Mouse (Mus musculus) G1E (cell line): ENCODE results near the gene Gm17657. TPM values are rescaled to one million over a fixed set of nuclear protein-coding genes. Genes with fewer than 3 reads are reported as not detected.

ENCODE experiments used
- ATAC-seq: 2 replicates; pipeline ENCODE4 v1.8.0; 2016; ENCODE audit warnings: mild to moderate bottlenecking; ENCODE audit not compliant: insufficient number of reproducible peaks, poor library complexity, low FRiP score, severe bottlenecking; ENCODE audit errors: extremely low read depth
- DNase-seq: peaks from one replicate; pipeline ENCODE4 v3.0.0; 2012; ENCODE audit warnings: low spot score
- H3K27me3 ChIP-seq: 2 replicates; pipeline ENCODE4 v1.6.1; 2012; ENCODE audit warnings: mild to moderate bottlenecking, low read length, inconsistent platforms; ENCODE audit not compliant: insufficient read depth
- H3K36me3 ChIP-seq: replicated peaks from 2 replicates; pipeline ENCODE3; 2012; ENCODE audit warnings: mild to moderate bottlenecking, inconsistent platforms
- H3K4me1 ChIP-seq: 2 replicates; pipeline ENCODE4 v1.6.1; 2012; ENCODE audit warnings: low read depth, low read length, inconsistent platforms, mixed read lengths; ENCODE audit not compliant: insufficient read depth
- H3K4me3 ChIP-seq: 2 replicates; pipeline ENCODE4 v1.5.1; 2012; ENCODE audit warnings: low read depth, mild to moderate bottlenecking, inconsistent platforms, low read length, moderate library complexity, mixed read lengths
- H3K9me3 ChIP-seq: replicated peaks from 2 replicates; pipeline ENCODE4 v1.6.1; 2012; ENCODE audit warnings: inconsistent platforms
- CTCF ChIP-seq: IDR thresholded peaks from 2 replicates; pipeline ENCODE4 v1.5.1; 2012; ENCODE audit warnings: low read depth, low read length, inconsistent platforms, mixed read lengths
- GATA1 ChIP-seq: IDR thresholded peaks from 2 replicates; pipeline ENCODE4 v1.6.1; 2012; ENCODE audit warnings: borderline replicate concordance, low read length, inconsistent platforms, mixed read lengths
- GATA2 ChIP-seq: IDR thresholded peaks from 2 replicates; pipeline ENCODE4 v1.6.1; 2012; ENCODE audit warnings: low read depth, low read length, inconsistent platforms, borderline replicate concordance
- POLR2AphosphoS5 ChIP-seq: IDR thresholded peaks from 2 replicates; pipeline ENCODE4 v1.6.1; 2012; ENCODE audit warnings: low read depth, low read length, inconsistent platforms; ENCODE audit not compliant: insufficient replicate concordance
- TAL1 ChIP-seq: conservative IDR thresholded peaks from 2 replicates; pipeline ENCODE4 v1.6.1; 2012; ENCODE audit warnings: low read depth, low read length, inconsistent platforms, mixed read lengths
- polyA plus RNA-seq: library from polyadenylated mRNA; stranded (reverse); fragments of >175 nt; gene quantifications from 2 replicates; pipeline ENCODE4 v1.2.3, GENCODE M21; 2012
- total RNA-seq, 2 experiments: library from RNA; stranded (forward) in 1 of 2; stranded (reverse) in 1 of 2; fragments of 200-1000 nt in 1 of 2; fragments of >200 nt in 1 of 2; fragmentation: Nextera tagmentation in 1 of 2; gene quantifications; 2 replicates each; pipeline ENCODE4 v1.2.3; 2014 to 2017

The Gm17657 gene
- total and polyA plus RNA-seq, 3 experiments: 0.11 TPM; not detected in 2

DNA sequence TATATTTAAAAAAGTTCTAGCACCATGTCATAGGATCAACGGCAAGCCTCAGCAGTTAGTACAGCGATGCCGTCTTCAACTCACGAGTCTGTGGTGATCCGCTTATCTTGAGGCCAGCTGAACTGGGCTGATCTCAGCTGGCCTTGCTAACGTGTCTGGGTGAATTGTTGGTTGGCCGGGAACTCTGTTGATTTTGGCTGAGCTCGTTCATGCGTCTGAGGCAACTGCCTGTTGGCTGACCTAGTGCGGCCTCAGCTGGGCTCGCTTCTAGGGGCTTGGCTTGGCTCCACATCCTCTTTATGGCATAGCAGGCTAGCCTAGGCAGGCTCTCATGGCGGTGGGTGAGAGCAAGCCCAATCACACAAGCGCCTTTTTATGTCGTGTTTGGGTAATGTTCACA, 8.0 kb downstream of the Gm17657 start:
- H3K4me3 ChIP-seq: no peak overlapping the region
- peaks cover 21% of the 10 kb centered on the region for H3K27me3 ChIP-seq
- H3K4me1 ChIP-seq: no peaks in the 10 kb centered on the region
- no peaks in the 10 kb centered on the region for H3K36me3 ChIP-seq
- no peak for DNase-seq
- TF ChIP-seq GATA1 (no peak), GATA2 (no peak), CTCF (no peak), POLR2AphosphoS5 (no peak), TAL1 (no peak)
- ATAC-seq: no peak
- 0 out of 2 replicates have a peak, but pooled peaks cover 4% of the 10 kb centered on the region for H3K9me3 ChIP-seq

DNA sequence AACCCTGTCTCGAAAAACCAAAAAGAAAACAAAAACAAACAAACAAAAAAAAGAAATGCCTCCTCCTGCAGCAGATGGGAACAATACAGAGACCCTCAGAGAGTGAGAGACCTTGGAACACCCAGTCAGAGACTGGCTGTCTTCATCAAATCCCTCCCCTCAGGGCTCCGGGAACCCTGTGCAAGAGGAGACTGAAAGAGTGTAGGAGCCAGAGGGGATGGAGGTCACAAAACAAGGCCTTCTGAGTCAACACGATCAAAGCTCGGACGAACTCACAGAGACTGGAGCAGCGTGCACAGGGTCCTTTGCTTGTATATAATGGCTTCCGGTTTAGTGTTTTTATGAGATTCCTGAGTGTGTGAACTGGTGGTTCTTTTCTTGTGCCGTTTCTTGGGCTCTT, 9.0 kb downstream of the Gm17657 start:
- no peak for DNase-seq
- no peak for TF ChIP-seq GATA2
- TF ChIP-seq POLR2AphosphoS5: no peak
- no peak for TF ChIP-seq TAL1
- no peak for TF ChIP-seq GATA1
- no peak for TF ChIP-seq CTCF
- Histone ChIP-seq H3K36me3 (no peaks in the 10 kb centered on the region), H3K4me1 (no peaks in the 10 kb centered on the region), H3K4me3 (no peak overlapping the region), H3K27me3 (peaks cover 22% of the 10 kb centered on the region), H3K9me3 (no peaks in the 10 kb centered on the region)
- no peak for ATAC-seq

DNA sequence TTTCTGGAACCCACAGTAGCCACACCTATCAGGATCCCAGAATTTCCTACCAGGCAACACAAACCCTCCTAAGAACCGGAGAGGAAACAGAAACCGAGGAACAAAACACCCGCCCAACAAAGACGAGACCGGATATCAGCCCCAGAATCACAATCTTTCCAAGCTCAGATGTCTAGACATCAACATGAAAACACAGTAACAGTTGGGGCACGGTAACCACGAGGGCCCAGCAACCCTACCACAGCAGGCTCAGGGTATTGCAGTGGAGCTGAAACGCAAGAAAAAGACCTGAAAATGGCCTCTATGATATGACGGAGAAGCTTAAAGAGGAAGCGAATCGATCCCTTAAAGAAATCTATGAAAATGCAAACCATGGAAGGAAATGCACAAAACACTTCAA, 15.6 kb downstream of the Gm17657 start:
- no peak for ATAC-seq

DNA sequence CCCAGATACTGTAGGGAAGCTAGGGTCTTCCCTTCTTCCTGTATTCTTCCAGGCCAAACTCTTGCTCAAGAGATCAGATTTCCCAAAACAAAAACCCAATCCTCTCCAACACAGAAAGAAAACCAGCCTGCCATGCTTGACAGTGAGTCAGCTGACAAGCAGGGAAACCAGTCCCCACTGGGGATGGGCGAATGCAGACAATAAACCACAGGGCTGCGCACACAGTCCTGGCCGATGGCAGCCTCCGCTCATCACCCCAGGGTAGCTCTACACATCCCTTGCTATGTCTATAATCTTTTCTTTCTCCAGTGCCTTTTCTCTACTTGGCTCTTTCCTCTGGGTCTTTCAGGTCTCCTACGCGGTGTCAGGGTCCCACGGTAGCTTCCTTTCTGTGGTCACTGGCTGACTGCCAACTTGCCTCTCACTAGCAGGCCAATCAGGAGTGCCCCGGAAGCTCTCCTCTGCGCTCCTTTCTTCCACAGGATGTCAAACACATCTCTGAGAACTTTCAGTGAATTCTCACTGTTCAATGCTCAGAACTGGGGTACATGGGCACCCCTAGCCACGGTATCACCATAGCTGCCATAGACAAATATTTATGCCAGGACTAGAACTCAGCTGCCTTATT, 17.6 kb downstream of the Gm17657 start:
- Histone ChIP-seq H3K4me1 (no peaks in the 10 kb centered on the region; the same call in none of the 2 replicates), H3K27me3 (peaks cover 14% of the 10 kb centered on the region), H3K36me3 (no peaks in the 10 kb centered on the region), H3K4me3 (no peak overlapping the region), H3K9me3 (peaks cover 4% of the 10 kb centered on the region; the same call in 1 of the 2 replicates)
- TF ChIP-seq GATA1 (no peak), GATA2 (no peak), POLR2AphosphoS5 (no peak), TAL1 (no peak), CTCF (no peak)
- DNase-seq (no peak), ATAC-seq (no peak)

More for the DNA sequence above, 15.6 kb downstream of the Gm17657 start:
- no peaks in the 10 kb centered on the region for H3K36me3 ChIP-seq
- H3K4me1 ChIP-seq: no peaks in the 10 kb centered on the region; the same call in 1 of the 2 replicates
- no peak for DNase-seq
- H3K27me3 ChIP-seq: peaks cover 22% of the 10 kb centered on the region
- no peak overlapping the region for H3K4me3 ChIP-seq
- peaks cover 4% of the 10 kb centered on the region; the same call in 1 of the 2 replicates for H3K9me3 ChIP-seq
- TF ChIP-seq POLR2AphosphoS5: no peak

DNA sequence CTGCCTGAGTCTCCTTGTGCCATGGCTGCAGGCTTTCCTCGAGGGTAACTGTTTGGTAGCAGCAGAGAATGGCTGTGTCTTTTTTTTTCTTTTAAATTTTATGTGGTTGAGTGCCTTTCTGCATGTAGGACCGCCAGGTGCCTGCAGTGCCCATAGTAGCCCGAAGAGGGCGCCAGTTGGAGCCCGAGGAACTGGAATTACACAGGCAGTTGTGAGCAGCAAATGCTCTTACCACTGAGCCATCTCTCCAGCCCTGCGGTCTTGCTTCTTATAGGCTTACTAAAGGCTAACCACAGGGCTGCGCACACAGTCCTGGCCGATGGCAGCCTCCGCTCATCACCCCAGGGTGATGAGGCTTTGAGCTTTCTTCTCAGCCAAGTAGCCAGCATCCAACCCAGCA, 18.2 kb downstream of the Gm17657 start:
- DNase-seq (no peak), ATAC-seq (no peak)
- no peaks in the 10 kb centered on the region for H3K36me3 ChIP-seq
- H3K9me3 ChIP-seq: peaks cover 6% of the 10 kb centered on the region
- no peaks in the 10 kb centered on the region; the same call in none of the 2 replicates for H3K4me1 ChIP-seq
- H3K27me3 ChIP-seq: peaks cover 18% of the 10 kb centered on the region
- no peak for TF ChIP-seq POLR2AphosphoS5
- no peak for TF ChIP-seq GATA1
- TF ChIP-seq CTCF: no peak
- no peak for TF ChIP-seq GATA2
- TF ChIP-seq TAL1: no peak
- H3K4me3 ChIP-seq: no peak overlapping the region

DNA sequence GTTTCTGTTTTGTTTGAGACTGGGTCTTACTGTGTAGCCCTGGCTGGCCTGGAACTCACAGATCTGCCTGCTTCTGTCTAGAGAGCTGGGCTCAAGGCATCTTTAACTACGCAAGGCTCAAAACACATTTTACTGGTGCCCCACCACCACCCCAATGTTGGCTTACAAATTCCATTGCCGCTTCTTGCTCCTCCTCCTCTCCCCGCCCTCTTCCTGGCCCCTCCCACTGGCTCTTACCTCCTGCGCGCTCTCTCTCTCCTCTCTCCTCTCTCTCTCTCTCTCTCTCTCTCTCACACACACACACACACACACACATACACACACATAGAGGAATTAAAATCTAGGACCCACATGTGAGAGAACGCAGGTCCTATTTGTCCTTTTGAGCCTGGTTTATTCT, 18.9 kb downstream of the Gm17657 start:
- TF ChIP-seq GATA1 (no peak), CTCF (no peak), GATA2 (no peak), POLR2AphosphoS5 (no peak), TAL1 (no peak)
- Histone ChIP-seq H3K27me3 (peaks cover 16% of the 10 kb centered on the region), H3K36me3 (no peaks in the 10 kb centered on the region), H3K4me3 (no peak overlapping the region), H3K9me3 (peaks cover 13% of the 10 kb centered on the region), H3K4me1 (no peaks in the 10 kb centered on the region; the same call in none of the 2 replicates)
- DNase-seq (no peak), ATAC-seq (no peak)
